Mouse (Mus musculus): ENCODE measurements around the gene Atp8a1. TPM values are rescaled to one million over a fixed set of nuclear protein-coding genes. Genes with fewer than 3 reads are reported as not detected.

Atp8a1 gene
- total RNA-seq, 1 experiment from 2014 or later, result 20.6 TPM

Small RNA genes within 50 kb of the gene (microRNA-seq; reads per million reads assigned to microRNA genes)
- gene Gm23617, result 0 reads per million in 2 experiments

Other genes starting within 250 kb of the Atp8a1 start
- gene Shisa3, start 239.6 kb downstream of the Atp8a1 start, total RNA-seq (2021), result 0.59 and 4.6 TPM in 2 replicates
- gene Gm5108, start 94.2 kb upstream of the Atp8a1 start, total RNA-seq (2021), result not detected in 2 replicates
- gene Gm21905, start 99.0 kb upstream of the Atp8a1 start, total RNA-seq (2021), result not detected in 2 replicates
- not detected in 2 replicates for gene Grxcr1, start 184.4 kb upstream of the Atp8a1 start, total RNA-seq (2021)

All from adrenal gland, postnatal 14 days (tissue).